Mouse (Mus musculus) left cerebral cortex, adult 8-10 months (tissue): ENCODE data around the gene Sox15. TPM values are rescaled to one million over a fixed set of nuclear protein-coding genes. Genes with fewer than 3 reads are reported as not detected.

Experiments used
- DNase-seq, 2 experiments: peaks; one replicate each; pipeline ENCODE4 v3.0.0; 2022; ENCODE audit warnings: low spot score in 2 of 2
- total RNA-seq, 4 experiments: library from RNA; stranded (reverse); gene quantifications; 2 replicates each; pipeline ENCODE4 v1.2.4; 2022

Sox15 gene
- total RNA-seq, 4 experiments from 2014 or later: 0.46 TPM; not detected in 3

- DNase-seq: peak; percentile 100
Measured at GRCm38 (mm10) chr11:69672211-69672706, 17.1 kb downstream of the Sox15 start, which contains the start of gene Eif4a1. Gene Eif4a1, minus strand, starts transcription at chr11:69672423.

- no peak for DNase-seq
Measured at GRCm38 (mm10) chr11:69679144-69679543, 24.0 kb downstream of the Sox15 start.

- DNase-seq: no peak
Measured at GRCm38 (mm10) chr11:69680136-69680855, 25.2 kb downstream of the Sox15 start.

GRCm38 (mm10) chr11:69681314-69682208 is 26.4 kb downstream of the Sox15 start, which contains the start of gene Senp3:
Gene Senp3, minus strand, starts transcription at chr11:69682084.
- peak; percentile 87 to 98 for DNase-seq

- no peak for DNase-seq
Measured at GRCm38 (mm10) chr11:69682209-69682839, 27.2 kb downstream of the Sox15 start.

GRCm38 (mm10) chr11:69682840-69683533 is 27.9 kb downstream of the Sox15 start:
- DNase-seq: peak; percentile 67 to 83

GRCm38 (mm10) chr11:69683576-69683975 is 28.5 kb downstream of the Sox15 start:
- no peak for DNase-seq

GRCm38 (mm10) chr11:69684128-69684745 is 29.1 kb downstream of the Sox15 start:
- no peak for DNase-seq

GRCm38 (mm10) chr11:69684936-69685335 is 29.8 kb downstream of the Sox15 start:
- DNase-seq: no peak

- DNase-seq: no peak
Measured at GRCm38 (mm10) chr11:69685526-69686148, 30.5 kb downstream of the Sox15 start, which contains the start of gene Tnfsf13. Gene Tnfsf13, minus strand, starts transcription at chr11:69685784.

GRCm38 (mm10) chr11:69686377-69686776 is 31.3 kb downstream of the Sox15 start:
- DNase-seq: no peak

- no peak for DNase-seq
Measured at GRCm38 (mm10) chr11:69687061-69687460, 31.9 kb downstream of the Sox15 start.

GRCm38 (mm10) chr11:69689891-69690290 is 34.8 kb downstream of the Sox15 start:
- DNase-seq: no peak

- DNase-seq: no peak
Measured at GRCm38 (mm10) chr11:69692196-69692811, 37.2 kb downstream of the Sox15 start.

GRCm38 (mm10) chr11:69692863-69693262 is 37.7 kb downstream of the Sox15 start:
- no peak for DNase-seq

GRCm38 (mm10) chr11:69693421-69693965 is 38.4 kb downstream of the Sox15 start:
- DNase-seq: no peak

- DNase-seq: peak in 1 of 2 experiments; percentile 56
Measured at GRCm38 (mm10) chr11:69695046-69695360, 39.9 kb downstream of the Sox15 start.

GRCm38 (mm10) chr11:69695361-69696181 is 40.5 kb downstream of the Sox15 start, which contains the start of the genes Tnfsf12 and Tnfsfm13:
Gene Tnfsf12, minus strand, starts transcription at chr11:69695849.
Gene Tnfsfm13, minus strand, starts transcription at chr11:69696098.
- no peak for DNase-seq
